Mouse (Mus musculus) spleen, adult 18-20 months (tissue): ENCODE data around the gene Ctu2.

Source experiments
- DNase-seq, 2 experiments: peaks; one replicate each; pipeline ENCODE4 v3.0.0; 2022; ENCODE audit warnings: mixed read lengths in 2 of 2

Ctu2 gene

DNA sequence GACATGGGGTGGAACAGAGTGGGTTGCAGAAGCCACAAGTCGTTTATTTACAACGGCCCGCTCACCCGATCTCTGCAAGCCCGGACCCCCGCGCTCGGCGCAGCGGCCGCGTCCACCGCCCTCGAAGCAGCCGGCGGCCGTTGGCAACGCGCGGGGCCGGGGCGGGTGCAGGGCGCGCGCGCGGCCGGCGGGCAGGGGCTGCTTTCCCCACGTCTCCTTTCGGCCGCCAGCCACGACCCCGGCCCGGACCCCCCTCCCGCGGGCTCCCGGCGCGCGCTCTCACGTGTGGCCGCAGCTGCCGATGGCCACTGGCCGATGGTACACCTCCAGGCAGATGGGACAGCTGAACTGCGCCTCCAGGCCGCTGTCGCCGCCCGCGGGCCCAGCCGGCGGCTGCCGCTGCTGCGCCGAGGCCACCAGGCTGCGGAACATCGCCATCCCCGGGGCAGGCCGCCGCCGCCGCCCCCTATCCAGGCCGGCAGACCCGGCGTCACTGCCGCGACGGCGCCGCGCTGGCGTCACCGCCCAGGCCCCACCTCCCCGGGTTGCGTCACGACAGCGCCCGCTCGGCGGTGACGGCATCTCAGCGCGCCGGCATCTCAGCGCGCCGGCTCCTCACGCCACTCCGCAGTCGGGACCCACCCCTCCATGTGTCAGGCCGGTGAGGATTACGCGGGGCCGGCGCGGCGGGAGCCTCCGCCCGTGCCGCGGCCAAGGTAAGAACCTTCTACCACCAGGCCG lies at the start of gene Ctu2, which contains the start of gene Rnf166:
TSS of gene Ctu2 (plus strand) at position 564 of the 741 bp plus-strand sequence.
TSS of gene Rnf166 (minus strand) at position 485 of the 741 bp plus-strand sequence.
- peak; percentile 83 to 93 for DNase-seq

DNA sequence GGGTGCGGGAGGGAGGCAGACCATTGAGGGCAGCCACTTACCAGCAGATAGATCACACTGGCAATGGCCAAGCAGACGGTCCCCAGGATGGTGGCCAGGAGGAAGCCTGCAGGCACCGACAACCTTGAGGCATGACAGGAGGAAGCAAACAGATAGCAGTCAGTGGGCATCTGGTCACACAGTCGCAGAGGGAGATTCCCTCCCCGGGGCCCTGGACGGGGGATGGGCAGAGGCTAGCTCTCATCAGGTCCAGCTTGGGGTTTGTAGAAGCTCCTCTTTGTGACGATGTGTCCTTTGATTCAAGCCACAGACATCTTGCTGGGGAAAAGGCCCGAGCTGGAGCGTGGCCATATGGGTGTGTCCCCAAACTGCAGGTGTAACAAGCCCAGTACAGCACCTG lies 49.8 kb upstream of the Ctu2 start:
- DNase-seq = no peak

DNA sequence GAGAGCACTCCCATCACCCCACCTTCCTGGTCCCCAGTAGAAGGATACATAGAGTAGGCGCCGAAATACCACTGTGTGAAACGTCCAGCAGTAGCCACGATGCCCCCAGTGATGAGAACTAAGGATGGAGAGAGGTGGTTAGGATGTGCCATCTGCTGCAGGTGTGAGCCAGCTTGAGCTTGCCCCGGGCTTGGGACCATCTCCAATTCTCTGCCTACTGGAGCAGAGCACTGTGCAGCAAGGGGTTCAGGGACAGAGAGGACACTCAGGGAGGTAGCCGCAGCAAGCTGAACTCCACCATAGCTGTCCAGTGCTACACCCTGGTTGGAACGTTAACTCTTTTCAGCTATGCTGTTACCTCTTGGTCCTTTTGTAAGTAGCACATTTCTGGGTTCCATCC lies 48.3 kb upstream of the Ctu2 start:
- DNase-seq = no peak

DNA sequence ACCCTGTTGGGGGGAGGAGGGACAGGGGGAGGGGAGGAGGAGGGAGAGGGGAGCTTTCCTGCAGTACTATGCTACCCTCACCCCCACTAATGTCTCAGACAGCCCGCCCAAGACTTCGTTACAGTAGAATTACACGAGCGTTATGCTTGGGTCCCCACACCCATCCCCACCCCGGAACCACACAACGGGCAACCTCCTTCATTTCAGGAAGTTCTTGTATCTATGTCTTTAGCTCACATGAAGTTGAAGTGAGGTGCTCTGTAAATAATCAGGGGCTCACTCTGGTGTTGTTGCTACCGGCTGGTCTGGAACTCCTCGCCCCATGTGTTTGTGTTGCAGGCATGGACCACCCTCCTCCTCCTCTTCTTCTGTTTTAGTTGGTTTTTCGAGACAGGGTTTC lies 47.8 kb upstream of the Ctu2 start:
- DNase-seq = peak; percentile 42 to 44

DNA sequence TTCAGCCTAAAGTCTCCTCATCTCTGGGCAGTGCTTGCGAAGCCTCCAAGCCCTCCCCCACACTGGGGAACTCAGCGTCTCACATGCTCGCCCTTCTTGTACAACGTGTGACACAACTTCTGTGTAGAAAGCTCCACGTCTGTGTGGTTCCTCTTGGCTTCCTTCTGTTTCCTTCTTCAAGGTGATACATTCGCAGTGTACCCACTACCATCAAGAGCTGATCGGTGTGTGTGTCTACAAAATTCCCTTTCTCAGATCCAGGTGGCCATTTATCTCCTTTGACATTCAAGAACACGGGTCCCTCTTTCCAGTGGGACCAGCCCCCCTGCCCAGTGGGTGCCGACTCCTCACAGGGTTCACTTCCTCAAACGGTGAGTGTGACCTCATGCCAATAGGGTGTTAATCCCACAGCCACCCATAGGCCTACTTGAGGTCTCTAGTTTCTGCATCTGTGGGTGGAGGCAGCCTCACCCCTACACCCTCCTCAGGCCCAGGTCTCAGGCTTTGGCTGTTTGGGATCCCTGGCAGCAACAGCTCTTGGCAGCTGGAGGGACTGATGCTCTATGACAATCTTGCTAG lies 45.8 kb upstream of the Ctu2 start:
- DNase-seq = peak; percentile 53 to 59

DNA sequence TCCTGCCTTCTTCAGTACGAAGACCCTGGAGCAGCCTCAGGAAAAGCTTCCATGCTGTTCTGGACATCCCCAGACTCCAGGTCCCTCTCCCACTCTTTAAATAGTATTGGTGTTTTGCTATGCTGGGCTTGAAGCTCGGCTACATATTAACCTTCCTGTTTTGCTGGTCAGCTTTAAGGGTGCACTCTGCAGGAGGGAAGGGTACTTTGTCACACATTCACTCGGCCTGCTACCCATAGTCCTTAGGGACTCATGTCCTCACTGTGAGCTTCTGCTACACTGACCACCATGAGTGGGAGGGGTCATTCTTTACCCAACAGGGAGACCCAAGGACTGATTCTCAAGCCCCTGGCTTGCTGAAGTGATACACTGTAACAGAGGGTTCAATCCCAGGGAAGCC lies 45.3 kb upstream of the Ctu2 start:
- DNase-seq = no peak

DNA sequence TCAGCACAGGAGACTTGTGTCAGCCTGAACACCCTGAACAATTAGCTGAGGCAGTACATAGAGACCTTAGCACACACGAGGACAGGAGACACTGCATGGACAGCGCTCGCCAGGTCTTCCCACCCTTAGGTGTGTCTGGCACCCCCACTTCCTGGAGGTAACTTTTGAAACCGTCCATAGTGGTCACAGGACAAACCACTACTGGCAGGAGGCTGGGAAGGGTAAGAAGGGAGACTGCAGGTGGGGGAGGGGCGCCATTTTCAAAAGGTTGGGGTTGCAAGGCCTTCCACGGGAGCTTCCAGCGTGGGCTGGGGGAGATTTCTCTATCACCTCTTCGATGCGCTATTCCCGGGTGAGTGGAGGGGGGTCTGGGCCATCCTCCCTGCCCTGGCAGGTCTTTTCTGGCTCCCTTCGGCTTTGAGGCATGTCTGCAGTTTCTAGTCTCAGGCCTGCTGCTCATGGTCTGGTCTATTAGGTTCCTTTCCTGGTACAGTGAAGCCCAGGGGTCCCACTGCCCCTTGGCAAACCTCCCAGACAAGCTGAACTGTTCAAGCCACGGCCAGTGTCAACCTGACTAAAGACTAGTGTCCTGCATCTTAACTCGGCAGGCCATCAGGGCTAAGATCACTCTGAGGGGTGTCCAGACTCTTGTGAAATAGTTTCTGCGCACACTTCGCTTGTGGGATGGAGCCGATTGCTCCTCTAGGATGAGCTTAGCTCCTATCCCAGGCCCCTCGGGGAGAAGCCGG lies 44.1 kb upstream of the Ctu2 start:
- peak; percentile 40 to 48 for DNase-seq

DNA sequence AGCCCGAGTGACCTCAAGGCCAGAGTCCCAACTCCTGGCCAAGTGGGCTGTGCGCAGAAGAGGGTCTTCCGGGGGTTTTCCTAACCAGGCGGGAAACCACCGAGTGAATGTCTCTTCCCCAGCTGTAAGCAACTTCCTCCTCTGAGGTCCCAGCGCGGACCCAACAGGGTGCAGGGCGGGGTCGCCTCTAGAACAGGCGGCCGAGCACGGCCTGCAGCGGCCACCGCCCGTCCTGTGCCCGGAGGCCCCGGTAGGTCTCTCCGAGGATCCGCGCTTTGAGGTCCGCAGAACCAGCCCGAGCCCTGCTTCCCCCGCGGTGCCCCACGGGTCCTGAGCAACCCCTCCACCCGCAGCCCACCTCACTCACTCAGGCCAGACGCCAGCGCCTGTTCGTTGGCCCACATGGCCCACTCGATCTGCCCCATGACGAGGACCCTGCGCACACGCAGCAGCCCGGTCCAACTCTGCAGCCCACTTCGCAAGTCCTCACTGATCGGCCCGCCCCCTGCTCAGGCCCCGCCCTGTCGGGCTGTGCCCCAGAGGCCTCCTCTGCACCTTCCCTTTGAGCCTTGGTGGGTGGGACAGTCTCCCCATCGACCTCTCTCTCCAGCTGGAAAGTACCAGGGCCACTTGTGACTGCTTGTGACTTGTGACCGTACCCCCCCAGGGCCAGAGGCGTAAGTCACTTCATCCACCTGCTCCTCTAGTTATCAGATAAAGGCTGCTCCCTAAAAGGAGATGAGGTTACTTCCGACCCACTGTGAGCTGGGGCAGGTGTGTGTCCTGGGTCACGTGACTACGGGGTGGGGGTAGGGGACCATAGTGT lies 43.3 kb upstream of the Ctu2 start, which contains the start of gene Cyba:
TSS of gene Cyba (minus strand) at position 488 of the 826 bp plus-strand sequence.
- DNase-seq = peak; percentile 84 to 88

DNA sequence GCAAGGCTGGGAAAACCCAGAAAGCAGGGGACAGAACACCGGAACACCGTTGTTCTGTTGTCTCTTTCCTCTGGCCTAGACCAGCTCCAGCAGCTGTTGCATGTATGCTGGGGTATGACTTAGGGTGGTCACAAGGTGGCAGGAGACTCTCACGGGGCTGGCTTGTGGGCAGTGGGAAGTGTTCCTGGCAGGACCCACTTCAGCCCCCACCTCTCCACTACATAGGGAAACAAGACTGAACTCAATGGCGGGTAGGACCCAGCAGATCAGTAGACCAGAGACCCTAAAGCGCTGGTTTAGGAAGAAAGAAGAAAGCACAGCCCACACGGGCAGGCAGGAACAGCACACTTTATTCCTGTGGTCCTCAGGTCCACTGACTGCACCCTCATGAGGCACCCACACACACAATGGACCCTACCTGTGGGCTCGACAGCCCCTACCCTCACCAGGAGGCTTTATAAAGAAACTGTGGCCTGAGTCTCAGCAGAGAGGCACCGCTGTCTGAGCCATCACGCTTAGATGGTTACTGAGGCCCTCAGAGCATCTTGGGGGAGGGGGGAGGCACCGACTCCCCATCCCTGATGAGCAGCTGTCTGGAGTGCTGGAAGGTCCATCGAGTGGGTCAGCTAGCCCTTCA lies 42.6 kb upstream of the Ctu2 start:
- DNase-seq = no peak

DNA sequence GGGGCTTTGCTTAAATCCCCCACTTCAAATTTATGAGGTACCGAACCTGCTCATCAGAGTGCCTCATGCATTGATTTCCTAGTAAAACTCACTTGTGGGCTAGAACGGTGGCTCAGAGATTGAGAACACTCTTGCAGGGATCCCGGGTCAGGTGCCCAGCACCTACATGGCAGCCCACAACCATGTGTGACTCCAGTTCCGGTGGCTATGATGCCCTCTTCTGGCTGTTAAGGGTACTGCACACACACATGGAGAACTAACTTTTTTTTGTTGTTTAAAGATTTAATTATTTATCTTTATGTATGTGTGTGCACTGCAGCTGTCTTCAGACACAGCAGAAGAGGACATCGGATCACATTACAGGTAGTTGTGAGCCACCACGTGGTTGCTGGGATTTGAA lies 40.6 kb upstream of the Ctu2 start:
- DNase-seq = no peak

DNA sequence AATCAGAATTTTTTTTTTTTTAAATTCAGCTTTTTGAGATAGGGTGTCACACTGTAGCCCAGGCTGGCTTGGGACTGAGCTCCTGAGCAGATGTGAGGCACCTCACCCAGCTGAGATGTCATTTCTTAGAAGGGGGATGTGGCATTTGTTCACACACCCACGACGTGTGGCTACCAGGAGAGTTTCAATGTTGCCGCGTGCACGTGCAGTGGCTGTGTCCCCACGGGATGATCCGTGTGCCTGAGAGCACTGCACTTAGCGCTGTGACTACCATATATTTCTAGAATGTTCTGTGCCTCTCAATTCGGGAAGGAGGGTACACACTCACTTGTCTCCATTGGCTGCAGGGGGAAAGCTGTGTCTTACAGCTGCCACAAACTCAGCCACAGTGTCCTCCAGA lies 39.8 kb upstream of the Ctu2 start:
- no peak for DNase-seq

DNA sequence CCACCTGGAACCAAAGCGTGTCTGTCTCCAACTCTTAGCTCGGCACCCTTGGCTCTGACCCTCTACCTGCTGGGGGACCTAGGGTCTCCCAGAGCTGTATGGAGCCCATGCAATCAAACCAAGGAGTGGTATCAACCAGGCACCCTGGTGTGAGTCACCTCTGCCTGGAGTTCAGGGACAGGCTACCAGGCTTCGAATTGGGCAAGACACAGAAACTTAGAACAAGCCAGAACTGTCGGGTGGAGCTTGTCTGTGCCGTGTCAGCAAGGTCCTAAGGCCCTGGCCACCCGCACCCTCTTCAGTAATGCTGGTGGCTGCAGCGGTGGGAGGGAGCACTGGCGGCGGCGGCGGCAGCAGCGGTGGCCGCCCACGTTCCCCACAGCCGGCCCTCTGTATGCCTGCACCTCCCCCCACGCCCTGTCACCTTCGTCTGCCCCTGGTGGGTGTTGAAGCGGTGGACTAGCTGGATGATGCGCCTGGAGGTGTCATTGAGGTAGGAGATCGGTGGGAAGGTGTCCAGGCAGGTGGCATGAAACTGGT lies 39.3 kb upstream of the Ctu2 start:
- DNase-seq = no peak

DNA sequence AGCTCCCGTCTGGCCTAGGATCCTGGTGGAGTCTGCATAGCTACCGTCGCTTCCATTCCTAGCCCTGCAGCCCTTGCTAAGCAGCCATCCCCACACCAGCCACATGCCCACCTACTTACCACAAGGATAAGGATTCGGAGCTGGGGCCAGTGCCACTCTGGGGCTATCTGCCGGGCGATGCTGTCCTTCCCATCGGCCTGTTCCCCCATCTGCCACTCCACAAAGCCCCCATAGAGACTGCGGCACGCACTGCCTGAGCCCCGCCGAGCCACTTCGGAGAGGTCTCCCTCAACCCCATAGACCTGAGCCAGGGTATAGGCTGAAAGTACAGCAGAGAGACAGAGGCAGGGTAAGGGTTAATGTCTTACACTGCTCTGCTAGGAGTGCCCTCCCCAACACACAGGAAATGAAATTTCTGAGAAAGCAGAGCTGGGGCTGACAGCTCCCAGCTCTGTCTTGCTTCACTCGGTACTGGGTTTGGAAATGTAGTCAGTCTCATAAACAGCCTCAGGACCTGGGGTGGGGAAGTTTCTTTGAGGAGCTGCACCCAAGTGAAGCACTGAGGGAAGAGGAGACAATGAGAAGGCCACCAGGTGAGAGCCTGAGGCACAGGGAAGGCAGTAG lies 38.1 kb upstream of the Ctu2 start:
- DNase-seq = no peak

DNA sequence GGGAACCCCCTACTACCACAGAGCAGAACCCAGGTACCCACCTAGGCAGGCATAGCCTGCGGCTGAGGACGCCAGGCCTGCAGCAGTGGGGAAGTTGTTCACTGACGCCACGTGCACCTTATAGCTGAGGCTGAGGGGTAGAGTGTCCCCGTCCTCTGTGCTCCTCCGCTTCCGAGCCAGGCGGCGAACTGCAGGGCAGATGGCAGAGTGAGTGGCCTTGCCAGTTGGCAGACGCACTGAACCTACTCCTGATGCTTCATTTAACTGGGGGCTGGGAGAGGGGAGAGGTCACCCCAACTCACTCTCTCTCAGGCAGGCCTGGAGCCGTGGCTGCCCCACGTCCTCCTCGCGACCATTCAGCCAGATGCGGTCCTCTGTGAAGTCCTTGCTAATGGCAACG lies 36.6 kb upstream of the Ctu2 start:
- DNase-seq = no peak

DNA sequence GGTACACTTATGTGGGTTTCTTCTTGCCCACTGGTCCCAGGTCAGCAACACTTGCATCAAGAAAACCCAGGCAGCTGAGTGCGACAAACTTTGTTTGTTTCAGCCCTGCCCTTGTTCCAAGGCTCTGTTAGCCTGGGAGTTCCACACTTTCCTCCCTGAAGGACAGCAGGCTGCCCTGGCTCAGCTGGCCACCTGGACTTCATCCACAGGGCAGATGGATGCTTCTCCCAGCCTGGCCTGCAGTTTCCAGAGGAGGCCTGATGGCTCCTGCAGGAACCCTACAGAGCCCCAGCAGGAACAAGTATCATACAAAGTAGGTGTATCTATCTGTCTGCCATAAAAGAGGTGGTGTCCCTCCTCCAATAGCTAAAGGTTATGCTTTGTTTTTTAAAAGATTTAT lies 34.6 kb upstream of the Ctu2 start:
- DNase-seq = no peak

DNA sequence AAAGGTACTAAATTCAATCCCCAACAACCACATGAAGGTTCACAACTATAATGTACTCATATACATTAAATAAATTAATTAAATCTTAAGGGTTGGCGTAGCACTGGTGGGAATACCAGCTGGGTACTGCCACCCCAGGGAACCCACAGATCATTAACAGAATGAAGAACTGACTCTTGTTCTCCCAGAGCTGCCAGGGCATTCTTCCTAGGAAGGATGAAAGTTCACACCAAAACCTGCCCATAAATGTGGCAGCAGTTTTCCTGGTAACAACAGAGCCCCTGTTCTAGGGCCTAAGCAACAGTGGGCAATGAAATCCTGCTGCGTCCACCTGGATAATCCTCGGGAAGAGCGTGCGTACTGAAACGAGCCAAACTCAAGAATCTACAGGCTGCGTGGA lies 33.6 kb upstream of the Ctu2 start:
- DNase-seq = no peak

DNA sequence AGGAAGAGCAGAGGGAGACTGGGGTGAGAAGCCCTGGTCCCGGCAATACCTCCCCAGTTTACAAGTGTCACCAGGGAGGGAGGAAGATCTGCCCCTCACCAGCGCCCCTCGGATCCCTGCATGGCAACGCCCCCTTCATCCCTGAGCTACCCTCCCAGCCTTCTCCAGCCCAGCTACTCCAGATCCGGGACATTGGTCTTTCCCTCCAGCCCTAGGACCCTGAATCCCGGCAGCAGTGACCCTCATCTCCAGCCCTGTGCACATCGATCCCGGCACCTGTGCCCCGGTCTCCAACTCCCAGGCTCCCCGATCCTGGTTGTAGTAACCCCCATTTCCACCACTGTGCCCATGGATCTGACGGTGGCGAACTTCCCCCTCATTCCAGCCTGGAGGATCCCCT lies 33.2 kb upstream of the Ctu2 start:
- DNase-seq = no peak

DNA sequence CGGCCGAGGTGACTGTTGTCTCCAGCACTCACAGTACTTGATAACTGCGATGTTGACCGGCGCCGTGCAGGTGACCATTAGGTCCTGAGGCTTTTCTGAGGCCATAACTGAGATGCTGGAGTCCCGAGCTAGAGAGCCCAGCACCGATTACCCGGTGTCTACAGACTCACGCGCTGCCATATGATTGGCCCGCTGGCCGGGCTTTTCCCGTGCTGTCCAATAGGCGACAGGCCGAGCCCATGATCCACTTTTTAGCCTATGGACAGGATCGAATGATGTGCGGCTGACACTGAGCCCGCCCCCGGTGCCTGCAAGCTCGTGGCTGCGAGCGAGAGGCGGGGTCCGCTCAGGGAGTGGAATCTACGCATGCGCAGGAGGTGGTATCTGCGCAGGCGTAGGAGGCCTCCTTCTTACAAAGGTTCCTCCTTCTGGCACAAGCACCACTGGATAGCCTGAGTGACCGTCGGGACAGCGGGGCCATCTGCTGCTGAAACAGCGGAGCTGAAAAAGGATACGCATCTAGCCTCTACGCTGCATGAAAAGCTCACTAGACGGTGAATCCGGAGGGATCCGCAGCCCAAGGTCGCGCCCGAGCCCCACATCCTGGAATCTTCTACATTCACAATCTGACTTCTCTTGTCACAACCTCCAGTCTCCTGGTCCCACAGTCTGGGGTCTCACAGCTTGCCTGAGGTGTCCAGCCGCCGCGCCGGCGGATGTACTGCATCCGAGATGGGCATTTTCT lies 32.5 kb upstream of the Ctu2 start, which contains the start of gene Mvd:
TSS of gene Mvd (minus strand) at position 161 of the 745 bp plus-strand sequence.
- peak; percentile 94 to 98 for DNase-seq

DNA sequence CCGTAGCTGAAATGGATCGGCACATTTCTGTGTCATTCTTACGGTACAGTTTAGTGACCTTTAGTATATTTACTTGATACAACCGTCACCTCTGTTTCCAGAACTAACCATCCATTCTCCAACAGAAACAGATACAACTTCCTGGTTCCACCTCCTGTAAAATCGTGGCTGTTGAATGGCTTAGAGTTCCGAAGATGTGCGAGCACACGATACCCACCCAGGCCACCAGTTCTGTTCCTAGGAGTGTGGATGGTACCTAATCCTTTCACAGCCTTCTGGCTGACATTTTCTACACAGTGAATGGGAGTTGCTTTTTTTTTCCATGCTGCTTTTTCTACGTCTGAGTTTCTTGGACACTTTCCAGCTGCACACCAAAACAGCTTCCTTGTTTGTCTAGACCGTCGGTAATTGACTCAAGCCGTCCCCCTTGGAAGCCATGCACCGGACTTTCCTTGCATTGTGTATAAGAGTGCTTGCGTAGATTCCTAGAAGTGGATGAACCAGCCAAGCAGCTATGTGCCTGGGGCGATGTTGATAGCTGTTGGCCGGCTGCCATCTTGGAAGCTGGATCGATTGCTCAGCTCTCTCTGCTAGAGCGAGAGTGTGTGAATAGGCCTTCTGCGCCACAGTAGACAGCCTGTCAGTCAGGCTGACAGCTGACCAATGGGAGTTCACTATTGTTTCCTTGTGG lies 31.7 kb upstream of the Ctu2 start:
- peak in 1 of 2 experiments; percentile 48 for DNase-seq

DNA sequence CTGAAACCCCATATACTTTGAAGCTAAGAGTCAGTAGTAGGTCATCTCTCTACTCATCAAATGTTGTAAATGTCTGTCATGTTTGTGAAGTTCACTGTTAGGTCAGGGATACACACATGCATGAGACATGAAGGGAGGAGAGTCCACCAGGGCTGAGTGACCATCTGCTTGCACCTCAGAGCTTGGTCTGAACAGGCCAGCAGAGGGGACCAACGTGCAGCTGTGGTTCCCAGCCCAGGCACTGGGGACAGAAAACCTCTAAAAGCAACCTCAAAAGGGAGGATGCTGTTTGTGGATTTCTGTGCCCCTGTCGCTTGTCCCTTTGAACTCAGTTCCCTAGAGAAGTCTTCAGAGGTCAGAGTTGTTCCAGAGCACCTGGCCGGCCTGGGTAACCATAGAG lies 30.7 kb upstream of the Ctu2 start:
- DNase-seq = no peak
